Mouse (Mus musculus): ENCODE measurements around the gene Pcyt1a. TPM values are rescaled to one million over a fixed set of nuclear protein-coding genes. Genes with fewer than 3 reads are reported as not detected.

Gene Pcyt1a
- polyA plus RNA-seq, 2 experiments, result 23.4 to 45.9 TPM

- ATAC-seq (ENCODE audit: low FRiP score, low read depth), result no peak
Observed at GRCm38 (mm10) chr16:32431926-32432325, 1.2 kb downstream of the Pcyt1a start.

GRCm38 (mm10) chr16:32433138-32433537 lies 2.4 kb downstream of the Pcyt1a start:
- no peaks in the 10 kb centered on the region for H3K27me3 ChIP-seq (ENCODE audit: control insufficient read depth, insufficient read depth, low read length)
- H3K27ac ChIP-seq (replicated peaks; ENCODE audit: low read depth, low read length), result no peak overlapping the region
- H3K4me3 ChIP-seq (replicated peaks; ENCODE audit: low read length), result no peak overlapping the region
- DNase-seq (ENCODE audit: low spot score), result no peak
- no peak overlapping the region for H3K4me2 ChIP-seq (replicated peaks; ENCODE audit: low read depth, low read length, severe bottlenecking)
- no peak for ATAC-seq (ENCODE audit: low FRiP score, low read depth)
- TF ChIP-seq POLR2A (IDR thresholded peaks at IDR 0.05; ENCODE audit: borderline replicate concordance, extremely low read depth, insufficient read depth, insufficient read length), result no peak
- peaks cover 9% of the 10 kb centered on the region for H3K4me1 ChIP-seq (ENCODE audit: control insufficient read depth, insufficient read depth, low read length)
- 84% methylated on average over 2 of the region's 2 CpGs for whole genome bisulfite sequencing
- H3K36me3 ChIP-seq (ENCODE audit: control insufficient read depth, insufficient read depth, low read length), result no peaks in the 10 kb centered on the region
- no peaks in the 10 kb centered on the region for H3K9me3 ChIP-seq (ENCODE audit: control insufficient read depth, low read length)
- H3K9ac ChIP-seq (ENCODE audit: low read depth, low read length, severe bottlenecking), result no peak overlapping the region

More at GRCm38 (mm10) chr16:32431926-32432325, 1.2 kb downstream of the Pcyt1a start:
- H3K36me3 ChIP-seq (ENCODE audit: control insufficient read depth, insufficient read depth, low read length), result no peaks in the 10 kb centered on the region
- TF ChIP-seq POLR2A (IDR thresholded peaks at IDR 0.05; ENCODE audit: borderline replicate concordance, extremely low read depth, insufficient read depth, insufficient read length), result no peak
- H3K27me3 ChIP-seq (ENCODE audit: control insufficient read depth, insufficient read depth, low read length), result no peaks in the 10 kb centered on the region
- H3K4me3 ChIP-seq (replicated peaks; ENCODE audit: low read length), result peak overlapping the region; percentile 86
- peak overlapping the region; percentile 80 for H3K4me2 ChIP-seq (replicated peaks; ENCODE audit: low read depth, low read length, severe bottlenecking)
- no peak overlapping the region for H3K27ac ChIP-seq (replicated peaks; ENCODE audit: low read depth, low read length)
- peaks cover 9% of the 10 kb centered on the region for H3K4me1 ChIP-seq (ENCODE audit: control insufficient read depth, insufficient read depth, low read length)
- H3K9ac ChIP-seq (ENCODE audit: low read depth, low read length, severe bottlenecking), result no peak overlapping the region
- no peaks in the 10 kb centered on the region for H3K9me3 ChIP-seq (ENCODE audit: control insufficient read depth, low read length)
- WGBS, result 82% methylated on average over 1 of the region's 1 CpGs
- no peak for DNase-seq (ENCODE audit: low spot score)

GRCm38 (mm10) chr16:32434066-32434465 lies 3.3 kb downstream of the Pcyt1a start:
- Histone ChIP-seq H3K9ac (ENCODE audit: low read depth, low read length, severe bottlenecking) (no peak overlapping the region), H3K36me3 (ENCODE audit: control insufficient read depth, insufficient read depth, low read length) (no peaks in the 10 kb centered on the region), H3K4me1 (ENCODE audit: control insufficient read depth, insufficient read depth, low read length) (peaks cover 9% of the 10 kb centered on the region), H3K27me3 (ENCODE audit: control insufficient read depth, insufficient read depth, low read length) (no peaks in the 10 kb centered on the region), H3K4me2 (replicated peaks; ENCODE audit: low read depth, low read length, severe bottlenecking) (no peak overlapping the region), H3K9me3 (ENCODE audit: control insufficient read depth, low read length) (no peaks in the 10 kb centered on the region), H3K27ac (replicated peaks; ENCODE audit: low read depth, low read length) (no peak overlapping the region), H3K4me3 (replicated peaks; ENCODE audit: low read length) (no peak overlapping the region)
- DNase-seq (ENCODE audit: low spot score) (no peak), ATAC-seq (ENCODE audit: low FRiP score, low read depth) (no peak)
- 57% methylated on average over 6 of the region's 6 CpGs for WGBS
- no peak for TF ChIP-seq POLR2A (IDR thresholded peaks at IDR 0.05; ENCODE audit: borderline replicate concordance, extremely low read depth, insufficient read depth, insufficient read length)

GRCm38 (mm10) chr16:32434691-32435090 lies 4.0 kb downstream of the Pcyt1a start:
- no peaks in the 10 kb centered on the region for H3K9me3 ChIP-seq (ENCODE audit: control insufficient read depth, low read length)
- no peaks in the 10 kb centered on the region for H3K27me3 ChIP-seq (ENCODE audit: control insufficient read depth, insufficient read depth, low read length)
- no peak for DNase-seq (ENCODE audit: low spot score)
- TF ChIP-seq POLR2A (IDR thresholded peaks at IDR 0.05; ENCODE audit: borderline replicate concordance, extremely low read depth, insufficient read depth, insufficient read length), result no peak
- ATAC-seq (ENCODE audit: low FRiP score, low read depth), result no peak
- H3K27ac ChIP-seq (replicated peaks; ENCODE audit: low read depth, low read length), result no peak overlapping the region
- H3K4me2 ChIP-seq (replicated peaks; ENCODE audit: low read depth, low read length, severe bottlenecking), result no peak overlapping the region
- no peak overlapping the region for H3K9ac ChIP-seq (ENCODE audit: low read depth, low read length, severe bottlenecking)
- no peak overlapping the region for H3K4me3 ChIP-seq (replicated peaks; ENCODE audit: low read length)
- H3K4me1 ChIP-seq (ENCODE audit: control insufficient read depth, insufficient read depth, low read length), result peaks cover 7% of the 10 kb centered on the region
- H3K36me3 ChIP-seq (ENCODE audit: control insufficient read depth, insufficient read depth, low read length), result no peaks in the 10 kb centered on the region

GRCm38 (mm10) chr16:32436657-32437056 lies 5.9 kb downstream of the Pcyt1a start:
- ATAC-seq (ENCODE audit: low FRiP score, low read depth), result no peak
- no peak overlapping the region for H3K4me2 ChIP-seq (replicated peaks; ENCODE audit: low read depth, low read length, severe bottlenecking)
- peaks cover 3% of the 10 kb centered on the region; the same call in 1 of the 2 replicates for H3K4me1 ChIP-seq (ENCODE audit: control insufficient read depth, insufficient read depth, low read length)
- 0 out of 2 replicates have a peak, but pooled peaks cover 2% of the 10 kb centered on the region for H3K36me3 ChIP-seq (ENCODE audit: control insufficient read depth, insufficient read depth, low read length)
- 50% methylated on average over 1 of the region's 1 CpGs for WGBS
- no peak for DNase-seq (ENCODE audit: low spot score)
- no peaks in the 10 kb centered on the region for H3K9me3 ChIP-seq (ENCODE audit: control insufficient read depth, low read length)
- no peak overlapping the region for H3K27ac ChIP-seq (replicated peaks; ENCODE audit: low read depth, low read length)
- TF ChIP-seq POLR2A (IDR thresholded peaks at IDR 0.05; ENCODE audit: borderline replicate concordance, extremely low read depth, insufficient read depth, insufficient read length), result no peak
- H3K27me3 ChIP-seq (ENCODE audit: control insufficient read depth, insufficient read depth, low read length), result no peaks in the 10 kb centered on the region
- no peak overlapping the region for H3K9ac ChIP-seq (ENCODE audit: low read depth, low read length, severe bottlenecking)
- no peak overlapping the region for H3K4me3 ChIP-seq (replicated peaks; ENCODE audit: low read length)

- Histone ChIP-seq H3K27ac (replicated peaks; ENCODE audit: low read depth, low read length) (no peak overlapping the region), H3K4me3 (replicated peaks; ENCODE audit: low read length) (no peak overlapping the region), H3K9me3 (ENCODE audit: control insufficient read depth, low read length) (no peaks in the 10 kb centered on the region), H3K27me3 (ENCODE audit: control insufficient read depth, insufficient read depth, low read length) (no peaks in the 10 kb centered on the region), H3K4me2 (replicated peaks; ENCODE audit: low read depth, low read length, severe bottlenecking) (no peak overlapping the region), H3K4me1 (ENCODE audit: control insufficient read depth, insufficient read depth, low read length) (no peaks in the 10 kb centered on the region), H3K36me3 (ENCODE audit: control insufficient read depth, insufficient read depth, low read length) (0 out of 2 replicates have a peak, but pooled peaks cover 2% of the 10 kb centered on the region), H3K9ac (ENCODE audit: low read depth, low read length, severe bottlenecking) (no peak overlapping the region)
- ATAC-seq (ENCODE audit: low FRiP score, low read depth) (no peak), DNase-seq (ENCODE audit: low spot score) (no peak)
- no peak for TF ChIP-seq POLR2A (IDR thresholded peaks at IDR 0.05; ENCODE audit: borderline replicate concordance, extremely low read depth, insufficient read depth, insufficient read length)
- WGBS, result 90% methylated on average over 1 of the region's 1 CpGs
Observed at GRCm38 (mm10) chr16:32437266-32437665, 6.5 kb downstream of the Pcyt1a start.
